Mouse (Mus musculus) cerebellum, postnatal 36 days (tissue): ENCODE results near the gene Ttyh1.
A peak's percentile ranks its signal among the peaks of the same experiment; 100 is the strongest.
"Not testable (repeated sequence)": the region's sequence is repeated elsewhere in the genome, so short reads cannot be mapped to it uniquely, and the experiment has no call there.

Experiments used
- DNase-seq, 2 experiments: peaks; one replicate each; pipeline ENCODE4 v3.0.0; 2021 to 2022; ENCODE audit warnings: mixed read lengths in 2 of 2

The Ttyh1 gene

GRCm38 (mm10) chr7:4144766-4145551 lies 25.8 kb downstream of the Ttyh1 start:
- peak in 1 of 2 experiments; percentile 2 for DNase-seq

GRCm38 (mm10) chr7:4145552-4146190 lies 26.5 kb downstream of the Ttyh1 start:
- peak; percentile 60 to 68 for DNase-seq

- peak in 1 of 2 experiments; percentile 12 for DNase-seq
Observed at GRCm38 (mm10) chr7:4146241-4147180, 27.3 kb downstream of the Ttyh1 start.

- DNase-seq = peak in 1 of 2 experiments; percentile 6
Observed at GRCm38 (mm10) chr7:4147371-4147770, 28.2 kb downstream of the Ttyh1 start.

- no peak for DNase-seq
Observed at GRCm38 (mm10) chr7:4147836-4148235, 28.6 kb downstream of the Ttyh1 start.

- peak in 1 of 2 experiments; percentile 33 for DNase-seq
Observed at GRCm38 (mm10) chr7:4148341-4149208, 29.4 kb downstream of the Ttyh1 start.

GRCm38 (mm10) chr7:4149209-4150054 lies 30.2 kb downstream of the Ttyh1 start:
- peak; percentile 88 to 89 for DNase-seq

GRCm38 (mm10) chr7:4150059-4150541 lies 30.9 kb downstream of the Ttyh1 start, which contains the start of gene Leng9:
Leng9 (minus strand) TSS chr7:4150374.
- DNase-seq = peak; percentile 43 to 51

- DNase-seq = peak; percentile 70 to 74
Observed at GRCm38 (mm10) chr7:4150811-4151221, 31.6 kb downstream of the Ttyh1 start.

- DNase-seq = no peak
Observed at GRCm38 (mm10) chr7:4151241-4151640, 32.0 kb downstream of the Ttyh1 start.

- no peak for DNase-seq
Observed at GRCm38 (mm10) chr7:4154356-4154755, 35.1 kb downstream of the Ttyh1 start.

- DNase-seq = no peak
Observed at GRCm38 (mm10) chr7:4154976-4155375, 35.8 kb downstream of the Ttyh1 start.

GRCm38 (mm10) chr7:4161596-4161995 lies 42.4 kb downstream of the Ttyh1 start:
- DNase-seq = not testable (repeated sequence)

- no peak for DNase-seq
Observed at GRCm38 (mm10) chr7:4163571-4164072, 44.4 kb downstream of the Ttyh1 start.

GRCm38 (mm10) chr7:4164090-4164910 lies 45.1 kb downstream of the Ttyh1 start, which contains the start of gene Cdc42ep5:
Cdc42ep5 (minus strand) TSS chr7:4164860.
- DNase-seq = no peak

GRCm38 (mm10) chr7:4165286-4165685 lies 46.1 kb downstream of the Ttyh1 start:
- DNase-seq = no peak

GRCm38 (mm10) chr7:4167098-4167497 lies 47.9 kb downstream of the Ttyh1 start:
- no peak for DNase-seq

GRCm38 (mm10) chr7:4170193-4170938 lies 51.2 kb downstream of the Ttyh1 start:
- no peak for DNase-seq

- DNase-seq = no peak
Observed at GRCm38 (mm10) chr7:4178438-4178837, 59.2 kb downstream of the Ttyh1 start.
